Mouse (Mus musculus) MEL (cell line): ENCODE results near the gene Olfr705.

Experiments
- CTCF ChIP-seq, 3 experiments: IDR thresholded peaks in 2 of 3; conservative IDR thresholded peaks in 1 of 3; 2 replicates each; pipeline ENCODE4 v1.5.1; 2011 to 2012; ENCODE audit warnings: low read length in 3 of 3, low read depth in 2 of 3, mild to moderate bottlenecking in 2 of 3, improper control_type of control experiment in 1 of 3, inconsistent platforms in 1 of 3, mixed read lengths in 1 of 3, moderate library complexity in 1 of 3; ENCODE audit not compliant: control insufficient read depth in 1 of 3, insufficient read depth in 1 of 3, poor library complexity in 1 of 3, severe bottlenecking in 1 of 3
- ELF1 ChIP-seq: IDR thresholded peaks from 2 replicates; pipeline ENCODE4 v1.6.1; 2014; ENCODE audit warnings: low read depth, mild to moderate bottlenecking, inconsistent platforms, low read length, improper control_type of control experiment, moderate library complexity
- EP300 ChIP-seq, 2 experiments: IDR thresholded peaks; 2 replicates each; pipeline ENCODE4 v1.6.1; 2011; ENCODE audit warnings: improper control_type of control experiment in 2 of 2, low read length in 2 of 2, low read depth in 1 of 2, mild to moderate bottlenecking in 1 of 2
- GATA1 ChIP-seq: IDR thresholded peaks from 2 replicates; pipeline ENCODE4 v1.6.1; 2011; ENCODE audit warnings: low read depth, low read length, improper control_type of control experiment
- JUND ChIP-seq: IDR thresholded peaks from 2 replicates; pipeline ENCODE4 v1.6.1; 2011; ENCODE audit warnings: low read depth, mild to moderate bottlenecking, improper control_type of control experiment, low read length
- MYB ChIP-seq: IDR thresholded peaks from 2 replicates; pipeline ENCODE4 v1.6.1; 2011; ENCODE audit warnings: mild to moderate bottlenecking, low read depth, low read length, improper control_type of control experiment
- POLR2A ChIP-seq, 2 experiments: IDR thresholded peaks; 2 replicates each; pipeline ENCODE4 v1.6.1; 2011 to 2012; ENCODE audit warnings: low read length in 2 of 2, mild to moderate bottlenecking in 2 of 2, control low read depth in 1 of 2, improper control_type of control experiment in 1 of 2, low read depth in 1 of 2, moderate library complexity in 1 of 2; ENCODE audit not compliant: control insufficient read depth in 1 of 2, insufficient read depth in 1 of 2, poor library complexity in 1 of 2
- USF1 ChIP-seq: IDR thresholded peaks from 2 replicates; pipeline ENCODE4 v1.6.1; 2014; ENCODE audit warnings: low read depth, mild to moderate bottlenecking, inconsistent platforms, low read length, improper control_type of control experiment, moderate library complexity
- ZMIZ1 ChIP-seq: IDR thresholded peaks from 2 replicates; pipeline ENCODE4 v1.6.1; 2012; ENCODE audit warnings: low read depth, mild to moderate bottlenecking, inconsistent platforms, low read length, improper control_type of control experiment, moderate library complexity

- TF ChIP-seq POLR2A (IDR thresholded peaks at IDR 0.05; ENCODE audit: control insufficient read depth in 1 of 2, insufficient read depth in 1 of 2, low read depth in 1 of 2, low read length in 2 of 2, poor library complexity in 1 of 2), result no peak
- no peak for TF ChIP-seq EP300 (IDR thresholded peaks at IDR 0.05; ENCODE audit: low read depth in 1 of 2, low read length in 2 of 2)
- TF ChIP-seq CTCF (IDR thresholded peaks at IDR 0.05 in 2 of 3, conservative IDR thresholded peaks at IDR 0.05 in 1 of 3; ENCODE audit: control insufficient read depth in 1 of 3, insufficient read depth in 1 of 3, low read depth in 2 of 3, low read length in 3 of 3, poor library complexity in 1 of 3, severe bottlenecking in 1 of 3), result no peak
- no peak for TF ChIP-seq GATA1
- no peak for TF ChIP-seq ELF1
- TF ChIP-seq JUND, result no peak
- no peak for TF ChIP-seq USF1
- TF ChIP-seq MYB, result no peak
- no peak for TF ChIP-seq ZMIZ1
These were observed 31.0 kb upstream of the Olfr705 start, which contains the start of gene Olfr1532-ps1 for GRCm38 (mm10) chr7:106907676-106908075.
